Mouse (Mus musculus): ENCODE measurements around the gene Nek3. TPM values are rescaled to one million over a fixed set of nuclear protein-coding genes. Genes with fewer than 3 reads are reported as not detected.

Nek3 gene
- polyA plus RNA-seq, 1 experiment from 2014 or later = 5.9 TPM

DNA sequence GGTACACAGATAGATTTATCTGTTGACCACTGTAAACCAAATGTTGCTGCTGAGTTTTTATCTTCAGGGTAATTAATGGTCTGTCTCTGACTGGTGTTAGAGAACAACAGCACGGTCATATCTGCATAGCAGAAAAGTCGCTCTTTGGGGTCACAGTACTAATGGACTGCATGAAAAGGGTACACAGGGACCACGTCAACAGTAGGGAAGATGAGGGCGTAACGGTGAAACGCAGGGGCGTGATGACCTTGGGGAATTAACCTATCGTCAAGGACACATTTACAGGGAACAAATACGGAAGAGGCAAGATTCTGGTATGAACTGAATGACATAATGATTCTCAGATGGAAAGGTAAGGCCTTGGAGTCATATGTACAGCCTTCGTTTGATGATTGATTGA, 1.8 kb downstream of the Nek3 start:
- Histone ChIP-seq H3K27me3 (ENCODE audit: insufficient read depth, low read length) (no peaks in the 10 kb centered on the region), H3K4me1 (ENCODE audit: insufficient read depth) (no peaks in the 10 kb centered on the region), H3K4me2 (no peak overlapping the region), H3K9me3 (ENCODE audit: low read depth, low read length) (no peaks in the 10 kb centered on the region), H3K9ac (no peak overlapping the region), H3K36me3 (ENCODE audit: insufficient read depth) (peaks cover 21% of the 10 kb centered on the region), H3K27ac (ENCODE audit: low read depth) (no peak overlapping the region), H3K4me3 (ENCODE audit: low read depth, low read length) (no peak overlapping the region)
- no peak for DNase-seq
- ATAC-seq (ENCODE audit: insufficient read depth) = no peak
- 67% methylated on average over 10 of the region's 10 CpGs for WGBS
- TF ChIP-seq CTCF (IDR thresholded peaks at IDR 0.05; ENCODE audit: low read depth) = no peak

DNA sequence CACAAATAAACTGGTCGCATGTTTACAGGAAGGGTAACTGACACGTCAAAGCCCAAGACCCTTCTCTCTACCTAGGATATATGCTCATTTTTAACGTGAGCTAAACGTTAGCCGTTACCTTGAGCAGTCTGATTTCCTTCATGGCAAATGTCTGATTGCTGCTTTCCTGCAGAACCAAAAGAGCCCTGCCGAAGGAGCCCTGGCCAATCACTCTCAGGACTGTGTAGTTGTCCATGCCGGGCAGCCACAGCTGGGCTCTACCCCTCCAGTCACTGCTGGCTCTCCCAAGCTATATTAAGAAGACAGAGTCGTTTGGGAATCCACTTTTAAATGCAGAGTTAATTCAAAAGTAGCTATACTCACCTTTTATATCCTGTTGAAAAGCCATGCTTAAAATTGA, 4.0 kb downstream of the Nek3 start:
- 64% methylated on average over 8 of the region's 8 CpGs for WGBS
- Histone ChIP-seq H3K9me3 (ENCODE audit: low read depth, low read length) (no peaks in the 10 kb centered on the region), H3K27me3 (ENCODE audit: insufficient read depth, low read length) (no peaks in the 10 kb centered on the region), H3K4me3 (ENCODE audit: low read depth, low read length) (no peak overlapping the region), H3K36me3 (ENCODE audit: insufficient read depth) (no peaks in the 10 kb centered on the region; the same call in 1 of the 2 replicates), H3K4me1 (ENCODE audit: insufficient read depth) (no peaks in the 10 kb centered on the region), H3K27ac (ENCODE audit: low read depth) (no peak overlapping the region), H3K4me2 (no peak overlapping the region), H3K9ac (no peak overlapping the region)
- DNase-seq (no peak), ATAC-seq (ENCODE audit: insufficient read depth) (no peak)
- no peak for TF ChIP-seq CTCF (IDR thresholded peaks at IDR 0.05; ENCODE audit: low read depth)

DNA sequence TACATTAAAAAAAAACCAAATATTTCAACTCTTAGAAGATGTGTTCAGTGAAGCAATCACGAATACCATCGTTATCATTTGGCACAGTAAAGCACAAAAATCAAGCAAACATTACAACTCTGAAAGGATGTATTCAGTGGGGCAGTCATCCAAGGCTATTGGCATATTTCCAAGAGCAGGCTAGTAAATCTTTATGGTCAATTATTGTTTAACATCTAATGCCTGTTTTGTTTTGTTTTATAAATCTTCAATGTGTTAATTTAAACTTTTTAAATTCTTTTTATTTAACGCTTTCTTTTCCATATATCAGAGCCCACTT, 15.9 kb downstream of the Nek3 start:
- no peak for TF ChIP-seq CTCF (IDR thresholded peaks at IDR 0.05; ENCODE audit: low read depth)
- WGBS = 37% methylated on average over 3 of the region's 3 CpGs
- H3K4me1 ChIP-seq (ENCODE audit: insufficient read depth) = 0 out of 2 replicates have a peak, but pooled peaks cover 2% of the 10 kb centered on the region
- H3K27ac ChIP-seq (ENCODE audit: low read depth) = no peak overlapping the region
- H3K9ac ChIP-seq = no peak overlapping the region
- no peak overlapping the region for H3K4me3 ChIP-seq (ENCODE audit: low read depth, low read length)
- DNase-seq (peak; percentile 94), ATAC-seq (ENCODE audit: insufficient read depth) (peak; percentile 72)
- no peaks in the 10 kb centered on the region for H3K27me3 ChIP-seq (ENCODE audit: insufficient read depth, low read length)
- no peak overlapping the region for H3K4me2 ChIP-seq
- H3K36me3 ChIP-seq (ENCODE audit: insufficient read depth) = peaks cover 7% of the 10 kb centered on the region; the same call in 1 of the 2 replicates
- H3K9me3 ChIP-seq (ENCODE audit: low read depth, low read length) = no peaks in the 10 kb centered on the region

DNA sequence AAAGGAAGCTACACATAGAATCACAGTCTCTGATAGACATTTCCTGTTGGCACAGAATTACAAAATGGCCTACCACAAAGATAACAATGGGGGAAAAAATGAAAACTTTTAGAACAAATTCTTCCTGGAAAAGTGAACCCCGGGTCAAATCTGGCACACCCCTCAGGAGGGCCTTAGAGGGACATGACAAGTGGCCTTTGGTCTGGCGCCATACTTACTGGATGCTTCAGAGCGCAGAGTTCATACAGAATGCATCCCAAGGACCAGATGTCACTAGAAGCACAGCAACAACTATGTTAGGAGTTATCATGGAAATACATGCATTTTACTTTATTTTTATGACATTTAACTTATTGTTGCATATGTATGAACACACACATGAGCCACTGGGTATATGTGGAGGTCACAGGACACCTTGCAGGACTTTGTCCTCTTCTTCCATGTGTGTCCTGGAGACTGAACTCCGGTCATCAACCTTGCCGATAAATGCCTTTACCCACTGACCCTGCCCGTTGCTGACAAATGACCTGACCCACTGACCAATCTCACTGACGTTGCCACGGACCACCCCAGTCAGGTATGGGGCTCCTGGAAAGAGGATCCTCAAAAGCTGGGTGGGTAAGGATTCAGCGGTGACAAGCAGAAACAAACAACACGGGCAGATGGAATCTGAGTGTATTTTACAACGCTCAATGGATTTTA, 16.4 kb downstream of the Nek3 start:
- WGBS = 60% methylated on average over 11 of the region's 11 CpGs
- H3K36me3 ChIP-seq (ENCODE audit: insufficient read depth) = peaks cover 7% of the 10 kb centered on the region; the same call in 1 of the 2 replicates
- H3K4me3 ChIP-seq (ENCODE audit: low read depth, low read length) = no peak overlapping the region
- H3K9ac ChIP-seq = no peak overlapping the region
- H3K4me2 ChIP-seq = no peak overlapping the region
- no peaks in the 10 kb centered on the region for H3K27me3 ChIP-seq (ENCODE audit: insufficient read depth, low read length)
- TF ChIP-seq CTCF (IDR thresholded peaks at IDR 0.05; ENCODE audit: low read depth) = no peak
- H3K27ac ChIP-seq (ENCODE audit: low read depth) = peak overlapping the region; percentile 59; the same call in 1 of the 2 replicates
- no peaks in the 10 kb centered on the region for H3K9me3 ChIP-seq (ENCODE audit: low read depth, low read length)
- ATAC-seq (ENCODE audit: insufficient read depth) = peak; percentile 77
- peak; percentile 41 for DNase-seq
- H3K4me1 ChIP-seq (ENCODE audit: insufficient read depth) = 0 out of 2 replicates have a peak, but pooled peaks cover 2% of the 10 kb centered on the region

DNA sequence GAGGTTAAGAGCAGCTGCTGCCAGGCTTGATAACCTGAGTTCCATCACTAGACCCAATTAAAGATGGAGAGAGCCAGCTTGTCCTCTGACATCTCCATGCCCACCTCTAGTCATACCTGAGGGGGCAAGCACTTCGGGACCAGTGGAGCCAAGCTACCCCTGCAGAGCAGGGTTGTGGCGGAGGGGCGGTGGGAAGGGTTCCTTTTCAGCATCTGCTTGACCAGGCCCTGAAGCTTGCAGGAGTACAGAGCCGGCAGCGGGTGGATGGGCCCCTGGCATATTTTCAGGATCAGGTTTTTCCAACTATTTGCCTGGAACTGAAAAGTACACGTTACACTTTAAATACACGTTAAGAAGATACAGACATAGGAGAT, 17.9 kb downstream of the Nek3 start:
- TF ChIP-seq CTCF (IDR thresholded peaks at IDR 0.05; ENCODE audit: low read depth) = no peak
- DNase-seq = no peak
- ATAC-seq (ENCODE audit: insufficient read depth) = no peak
- no peak overlapping the region for H3K4me2 ChIP-seq
- no peak overlapping the region for H3K9ac ChIP-seq
- H3K27ac ChIP-seq (ENCODE audit: low read depth) = no peak overlapping the region
- no peak overlapping the region for H3K4me3 ChIP-seq (ENCODE audit: low read depth, low read length)
- H3K9me3 ChIP-seq (ENCODE audit: low read depth, low read length) = no peaks in the 10 kb centered on the region
- WGBS = 87% methylated on average over 7 of the region's 7 CpGs
- H3K36me3 ChIP-seq (ENCODE audit: insufficient read depth) = peaks cover 7% of the 10 kb centered on the region; the same call in 1 of the 2 replicates
- 0 out of 2 replicates have a peak, but pooled peaks cover 2% of the 10 kb centered on the region for H3K4me1 ChIP-seq (ENCODE audit: insufficient read depth)
- no peaks in the 10 kb centered on the region for H3K27me3 ChIP-seq (ENCODE audit: insufficient read depth, low read length)

DNA sequence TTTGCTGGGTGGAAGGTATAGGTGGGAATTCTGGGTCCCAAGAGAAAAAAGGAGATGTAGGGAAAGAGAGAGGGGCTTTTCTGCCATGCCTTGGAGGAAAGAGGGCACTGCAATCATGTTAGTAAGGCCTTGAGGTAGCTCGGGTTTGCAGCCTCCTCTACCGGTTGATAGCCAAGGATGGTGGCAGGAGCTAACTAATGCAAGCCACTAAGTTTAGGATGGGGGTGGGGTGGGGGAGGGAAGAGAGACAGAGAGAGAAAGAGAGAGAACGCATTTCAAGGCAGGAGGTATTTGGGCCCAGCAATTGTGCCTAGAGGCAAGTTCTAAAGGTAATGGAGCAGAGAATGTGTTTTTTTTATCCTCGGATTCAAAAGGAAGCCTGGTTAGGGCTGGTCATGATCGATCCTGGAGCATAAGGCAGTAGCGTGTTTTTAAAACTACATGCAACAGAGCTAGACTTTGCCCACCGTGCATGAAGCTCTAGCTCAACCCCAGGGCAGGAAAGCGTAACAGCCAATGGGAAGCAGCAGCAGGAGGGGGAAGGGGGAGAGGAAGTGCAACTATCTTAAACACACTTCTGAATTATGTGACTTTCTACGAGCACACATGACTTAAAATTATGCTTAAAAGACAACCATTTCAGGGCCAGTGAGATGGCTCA, 18.4 kb downstream of the Nek3 start:
- ATAC-seq (ENCODE audit: insufficient read depth) = no peak
- Histone ChIP-seq H3K9me3 (ENCODE audit: low read depth, low read length) (no peaks in the 10 kb centered on the region), H3K36me3 (ENCODE audit: insufficient read depth) (peaks cover 7% of the 10 kb centered on the region; the same call in 1 of the 2 replicates), H3K4me1 (ENCODE audit: insufficient read depth) (0 out of 2 replicates have a peak, but pooled peaks cover 2% of the 10 kb centered on the region), H3K9ac (no peak overlapping the region), H3K4me3 (ENCODE audit: low read depth, low read length) (no peak overlapping the region), H3K27ac (ENCODE audit: low read depth) (no peak overlapping the region), H3K27me3 (ENCODE audit: insufficient read depth, low read length) (no peaks in the 10 kb centered on the region), H3K4me2 (no peak overlapping the region)
- WGBS = 71% methylated on average over 9 of the region's 9 CpGs
- DNase-seq = no peak
- no peak for TF ChIP-seq CTCF (IDR thresholded peaks at IDR 0.05; ENCODE audit: low read depth)

DNA sequence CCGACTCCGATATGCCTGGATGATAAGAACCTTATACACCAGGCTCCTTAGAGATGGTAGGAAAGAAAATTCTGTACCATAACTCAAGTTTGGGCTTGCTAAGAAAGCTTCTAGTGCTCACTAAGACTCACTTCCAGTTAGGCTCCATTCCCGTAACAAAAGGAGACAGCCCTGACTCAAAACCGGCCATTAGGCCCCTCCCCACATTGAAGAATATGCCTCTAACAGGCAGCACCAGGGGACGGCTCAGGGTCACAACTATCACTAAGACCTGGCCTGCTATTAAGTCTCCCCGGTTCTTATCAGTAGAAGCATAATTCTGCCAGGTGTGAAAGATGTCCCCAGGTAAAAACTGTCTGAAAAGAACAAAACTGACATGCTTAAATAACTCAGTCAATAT, 20.4 kb downstream of the Nek3 start:
- Histone ChIP-seq H3K4me3 (ENCODE audit: low read depth, low read length) (no peak overlapping the region), H3K27me3 (ENCODE audit: insufficient read depth, low read length) (no peaks in the 10 kb centered on the region), H3K9me3 (ENCODE audit: low read depth, low read length) (no peaks in the 10 kb centered on the region), H3K27ac (ENCODE audit: low read depth) (no peak overlapping the region), H3K4me2 (no peak overlapping the region), H3K36me3 (ENCODE audit: insufficient read depth) (peaks cover 17% of the 10 kb centered on the region; the same call in 1 of the 2 replicates), H3K9ac (no peak overlapping the region), H3K4me1 (ENCODE audit: insufficient read depth) (0 out of 2 replicates have a peak, but pooled peaks cover 2% of the 10 kb centered on the region)
- TF ChIP-seq CTCF (IDR thresholded peaks at IDR 0.05; ENCODE audit: low read depth) = no peak
- 77% methylated on average over 6 of the region's 6 CpGs for WGBS
- ATAC-seq (ENCODE audit: insufficient read depth) (no peak), DNase-seq (no peak)

All from lung, embryonic 14.5 days (tissue).